Comparison of ENCODE assay signal across 8 mouse cellular contexts in the genomic region with DNA sequence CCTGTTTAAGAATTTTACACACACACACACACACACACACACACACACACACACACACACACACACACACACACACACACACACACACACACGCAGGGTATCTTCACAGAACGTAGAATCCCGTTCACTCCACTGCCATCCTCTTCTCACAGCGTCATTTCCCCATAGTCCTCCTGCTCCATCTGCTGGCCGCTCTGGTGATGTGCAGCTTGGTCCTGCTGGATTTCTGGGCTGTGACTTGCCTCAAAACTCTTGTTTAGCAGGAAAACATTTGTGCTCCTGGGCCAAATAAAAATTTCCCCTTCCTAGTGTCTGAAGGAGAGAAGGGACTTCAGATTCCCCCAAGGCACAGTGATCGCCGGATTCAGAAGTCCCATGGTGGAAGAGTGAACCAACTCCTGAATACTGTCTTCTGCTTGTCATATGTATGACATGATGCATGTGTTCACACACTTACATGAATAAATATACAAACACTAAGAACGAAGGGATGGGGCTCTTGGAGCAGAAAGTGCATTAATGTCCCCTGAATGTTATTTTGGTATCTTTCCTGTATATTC. TPM values are rescaled to one million over a fixed set of nuclear protein-coding genes. Genes with fewer than 3 reads are reported as not detected.
DNase-seq lines count a peak whose midpoint lies in the region; ATAC-seq and TF ChIP-seq lines count a peak whose summit lies in the region.

No protein-coding gene starts in this region.

- no peak overlapping the region for H3K27ac ChIP-seq in lung, postnatal 0 days (ENCODE audit: low read length)

- peak; percentile 72 to 82 for ATAC-seq in hematopoietic stem cell, adult 5-6 weeks (replicated peaks in 1 of 2; ENCODE audit: insufficient read depth in 1 of 2, low FRiP score in 2 of 2, low TSS enrichment in 1 of 2, low read depth in 1 of 2, poor library complexity in 2 of 2, severe bottlenecking in 2 of 2)
- ATAC-seq in lung, postnatal 0 days: peak; percentile 82

- under 1% methylated on average over 8 of the region's 8 CpGs for WGBS in lung, postnatal 0 days

- peak overlapping the region; percentile 63 for H3K4me2 ChIP-seq in lung, postnatal 0 days (replicated peaks; ENCODE audit: low read depth, low read length)

- TF ChIP-seq CTCF in lung, postnatal 0 days (IDR thresholded peaks at IDR 0.05): peak; percentile 95

- no peaks in the 10 kb centered on the region for H3K9me3 ChIP-seq in lung, postnatal 0 days (ENCODE audit: low read length)

- DNase-seq in MN1 (ENCODE audit: low spot score): peak; percentile 62
- DNase-seq in cerebellum, adult 8-10 months: peak; percentile 60
- peak; percentile 77 for DNase-seq in forelimb bud, embryonic 11.5 days (ENCODE audit: low read depth, low spot score)
- peak; percentile 59 for DNase-seq in layer of hippocampus, adult 9-10 months (ENCODE audit: low spot score)
- DNase-seq in lung, postnatal 0 days (ENCODE audit: low spot score): peak; percentile 82
- DNase-seq in ovary, postnatal 10 days (ENCODE audit: low spot score): peak; percentile 52
- DNase-seq in thymus, postnatal 0 days (ENCODE audit: low spot score): peak; percentile 84

- no peaks in the 10 kb centered on the region for H3K36me3 ChIP-seq in lung, postnatal 0 days (ENCODE audit: insufficient read depth, low read length)

- H3K4me3 ChIP-seq in lung, postnatal 0 days (ENCODE audit: low read depth, low read length): peak overlapping the region; percentile 42

- peaks cover 5% of the 10 kb centered on the region; the same call in 1 of the 2 replicates for H3K27me3 ChIP-seq in lung, postnatal 0 days (replicated peaks; ENCODE audit: insufficient read depth, low read length)

- H3K9ac ChIP-seq in lung, postnatal 0 days (replicated peaks; ENCODE audit: low read depth): no peak overlapping the region

- H3K4me1 ChIP-seq in lung, postnatal 0 days (ENCODE audit: insufficient read depth, low read depth, low read length): no peaks in the 10 kb centered on the region

- TF ChIP-seq EP300 in lung, postnatal 0 days (IDR thresholded peaks at IDR 0.05): no peak

RNA-seq across cellular contexts. Expression of a gene that starts 12.6 kb away (rescaled TPM):
- not detected in 2 replicates for total RNA-seq in hematopoietic stem cell, adult 5-6 weeks (2017)
- polyA plus RNA-seq in lung, postnatal 0 days (2015; fragmentation: Nextera tagmentation; extraction: Ambion mirVana): not detected in 2 replicates
- polyA plus RNA-seq in thymus, postnatal 0 days (2015; fragmentation: Nextera tagmentation; extraction: Ambion mirVana): not detected in 2 replicates

RNA-seq across cellular contexts. Expression of a gene that starts 17.6 kb away (rescaled TPM):
- total RNA-seq in hematopoietic stem cell, adult 5-6 weeks (2017): not detected in 2 replicates
- not detected in 2 replicates for polyA plus RNA-seq in lung, postnatal 0 days (2015; fragmentation: Nextera tagmentation; extraction: Ambion mirVana)
- not detected in 2 replicates for polyA plus RNA-seq in thymus, postnatal 0 days (2015; fragmentation: Nextera tagmentation; extraction: Ambion mirVana)

RNA-seq across cellular contexts. Expression of a gene that starts 25.8 kb away (rescaled TPM):
- total RNA-seq in hematopoietic stem cell, adult 5-6 weeks (2017): not detected in 2 replicates
- polyA plus RNA-seq in lung, postnatal 0 days (2015; fragmentation: Nextera tagmentation; extraction: Ambion mirVana): not detected in 2 replicates
- not detected in 2 replicates for polyA plus RNA-seq in thymus, postnatal 0 days (2015; fragmentation: Nextera tagmentation; extraction: Ambion mirVana)

RNA-seq across cellular contexts. Expression of a gene that starts 32.1 kb away (rescaled TPM):
- not detected in 2 replicates for total RNA-seq in hematopoietic stem cell, adult 5-6 weeks (2017)
- not detected in 2 replicates for polyA plus RNA-seq in lung, postnatal 0 days (2015; fragmentation: Nextera tagmentation; extraction: Ambion mirVana)
- polyA plus RNA-seq in thymus, postnatal 0 days (2015; fragmentation: Nextera tagmentation; extraction: Ambion mirVana): not detected in 2 replicates

RNA-seq across cellular contexts. Expression of a gene that starts 40.2 kb away (rescaled TPM):
- not detected in 2 replicates for total RNA-seq in hematopoietic stem cell, adult 5-6 weeks (2017)
- polyA plus RNA-seq in lung, postnatal 0 days (2015; fragmentation: Nextera tagmentation; extraction: Ambion mirVana): not detected in 2 replicates
- polyA plus RNA-seq in thymus, postnatal 0 days (2015; fragmentation: Nextera tagmentation; extraction: Ambion mirVana): not detected in 2 replicates
